Mouse (Mus musculus) adrenal gland, adult 2 months (tissue): ENCODE data around the gene Gtf2ird1. TPM values are rescaled to one million over a fixed set of nuclear protein-coding genes. Genes with fewer than 3 reads are reported as not detected.
A peak's percentile ranks its signal among the peaks of the same experiment; 100 is the strongest.
"Not testable (repeated sequence)": the region's sequence is repeated elsewhere in the genome, so short reads cannot be mapped to it uniquely, and the experiment has no call there.

Source experiments
- DNase-seq: peaks from one replicate; pipeline ENCODE4 v3.0.0; 2021
- long read RNA-seq: library from polyadenylated mRNA; stranded (forward); transcript quantifications from one replicate; pipeline ENCODE4 v2.0.0, GENCODE M21; 2021
- polyA plus RNA-seq: library from polyadenylated mRNA; depleted of rRNA; stranded (reverse); fragments of >200 nt; gene quantifications from 2 replicates; pipeline ENCODE4 v1.2.3, GENCODE M21; 2012; rRNA removed
- total RNA-seq, 2 experiments: library from RNA; stranded (reverse); gene quantifications; 2 replicates each; pipeline ENCODE4 v1.2.3; 2021

The Gtf2ird1 gene
- total RNA-seq (10 to 100 TPM; 51.6 to 66.0 TPM), polyA plus RNA-seq (21.2 and 21.3 TPM in 2 replicates)
- long read RNA-seq, transcript Gtf2ird1-209 (30 exons, 3,524 nt), result major isoform, 5 of 36 reads
- long read RNA-seq, partial matches to known transcripts, result 11 of 36 reads
- long read RNA-seq, other reads (novel, unspliced or antisense), result 18 of 36 reads

DNA sequence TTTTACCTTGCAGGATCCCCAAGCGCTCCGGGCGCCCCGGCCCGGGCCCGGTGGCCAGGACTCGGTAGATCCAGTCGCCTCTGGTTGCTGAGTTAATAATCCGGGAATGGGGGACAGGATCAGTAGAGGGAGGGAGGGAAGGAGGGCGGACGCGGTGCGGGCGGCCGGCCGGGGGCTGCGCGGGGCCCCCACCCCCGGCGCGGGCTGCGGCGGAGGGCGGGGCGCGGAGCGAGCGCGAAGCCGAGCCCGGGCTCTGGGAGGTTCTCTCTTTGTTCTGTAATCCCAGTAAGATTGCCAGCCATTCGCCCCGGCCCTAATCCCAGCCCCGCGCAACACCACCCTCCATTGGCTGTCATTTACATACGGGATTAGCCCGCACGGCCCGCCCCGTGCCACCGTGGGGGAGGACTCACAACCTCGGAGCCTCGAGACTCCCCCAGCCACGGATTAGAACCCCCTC lies at the start of gene Gtf2ird1:
Gene Gtf2ird1, minus strand, starts transcription at position 214 of the 460 bp plus-strand sequence.
- DNase-seq, result peak; percentile 88

- DNase-seq, result no peak
Measured at GRCm38 (mm10) chr5:134505810-134506292, 49.3 kb upstream of the Gtf2ird1 start.

- DNase-seq, result no peak
Measured at GRCm38 (mm10) chr5:134502591-134502990, 46.1 kb upstream of the Gtf2ird1 start.

- DNase-seq, result no peak
Measured at GRCm38 (mm10) chr5:134501453-134501852, 44.9 kb upstream of the Gtf2ird1 start.

DNA sequence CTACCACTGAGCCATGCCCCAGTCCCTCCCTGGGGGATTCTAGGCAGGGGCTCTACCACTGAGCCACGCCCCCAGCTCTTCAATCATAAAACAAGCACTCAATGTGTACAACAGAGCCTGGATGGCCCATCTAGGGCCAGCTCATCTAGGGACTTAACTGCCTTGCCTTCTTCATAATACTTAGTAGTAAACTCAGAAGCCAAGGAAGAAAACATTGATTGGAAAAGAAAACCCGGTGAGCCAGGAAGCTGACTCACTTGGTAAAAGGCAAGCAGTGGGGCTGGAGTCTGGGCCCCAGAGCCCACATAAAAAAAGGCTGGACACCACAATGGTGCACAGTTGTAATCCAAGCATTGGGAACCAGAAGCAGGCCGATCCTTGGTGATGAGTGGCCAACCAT lies 44.2 kb upstream of the Gtf2ird1 start:
- no peak for DNase-seq

- peak; percentile 66 for DNase-seq
Measured at GRCm38 (mm10) chr5:134500062-134500461, 43.5 kb upstream of the Gtf2ird1 start.

DNA sequence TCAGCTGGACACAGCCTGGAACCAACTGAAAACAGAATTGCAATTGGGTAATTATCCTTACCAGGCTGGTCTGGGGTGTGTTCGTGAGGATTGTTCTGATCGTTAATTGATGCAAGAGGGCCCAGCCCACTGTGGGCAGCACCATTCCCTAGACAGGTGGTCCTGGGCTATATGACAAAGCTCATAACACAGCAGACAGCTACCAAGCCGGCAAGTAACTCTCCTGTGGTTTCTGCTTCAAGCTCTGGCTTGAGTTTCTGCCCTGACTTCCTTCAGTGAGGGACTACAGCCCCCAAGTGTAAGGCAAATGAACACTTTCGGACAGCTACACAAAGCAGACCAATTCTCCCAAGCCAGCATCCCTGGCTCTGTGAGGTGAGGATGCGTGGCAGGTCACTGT lies 40.5 kb upstream of the Gtf2ird1 start:
- DNase-seq, result no peak

DNA sequence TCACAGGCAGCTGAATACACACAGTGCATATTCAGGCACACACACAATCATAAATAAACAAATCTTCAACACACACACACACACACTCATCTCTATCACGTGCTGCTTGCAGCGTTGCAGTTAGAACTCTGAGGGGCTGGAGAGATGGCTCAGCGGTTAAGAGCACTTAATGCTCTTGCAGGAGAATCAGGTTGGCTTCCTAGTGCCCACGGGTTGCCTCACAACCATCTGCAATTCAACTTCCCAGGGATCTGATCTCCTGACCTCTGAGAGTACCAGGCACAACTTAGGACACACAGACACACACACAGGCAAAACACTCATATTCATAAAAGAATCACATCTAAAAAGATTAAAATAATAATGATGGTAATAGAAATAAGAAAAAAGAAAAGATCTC lies 39.3 kb upstream of the Gtf2ird1 start:
- DNase-seq, result no peak

- DNase-seq, result peak; percentile 87
Measured at GRCm38 (mm10) chr5:134494142-134494541, 37.6 kb upstream of the Gtf2ird1 start.

DNA sequence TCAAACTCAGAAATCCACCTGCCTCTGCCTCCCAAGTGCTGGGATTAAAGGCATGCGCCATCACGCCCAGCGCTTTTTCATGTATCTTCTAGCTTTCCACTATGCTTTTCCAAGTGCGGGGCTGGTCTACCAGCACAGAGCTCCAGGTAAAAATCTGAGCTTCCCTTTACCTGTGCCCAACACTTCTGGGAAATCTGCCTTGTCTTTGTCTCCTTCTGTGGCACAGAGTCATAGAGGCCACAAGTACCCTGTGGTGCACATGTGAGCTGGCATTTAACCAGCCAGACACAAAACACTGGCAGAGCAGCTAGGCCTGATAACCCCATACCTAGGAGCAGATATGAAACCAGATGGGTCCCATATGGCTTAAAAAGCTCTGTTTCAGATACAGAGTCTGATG lies 36.4 kb upstream of the Gtf2ird1 start:
- no peak for DNase-seq

DNA sequence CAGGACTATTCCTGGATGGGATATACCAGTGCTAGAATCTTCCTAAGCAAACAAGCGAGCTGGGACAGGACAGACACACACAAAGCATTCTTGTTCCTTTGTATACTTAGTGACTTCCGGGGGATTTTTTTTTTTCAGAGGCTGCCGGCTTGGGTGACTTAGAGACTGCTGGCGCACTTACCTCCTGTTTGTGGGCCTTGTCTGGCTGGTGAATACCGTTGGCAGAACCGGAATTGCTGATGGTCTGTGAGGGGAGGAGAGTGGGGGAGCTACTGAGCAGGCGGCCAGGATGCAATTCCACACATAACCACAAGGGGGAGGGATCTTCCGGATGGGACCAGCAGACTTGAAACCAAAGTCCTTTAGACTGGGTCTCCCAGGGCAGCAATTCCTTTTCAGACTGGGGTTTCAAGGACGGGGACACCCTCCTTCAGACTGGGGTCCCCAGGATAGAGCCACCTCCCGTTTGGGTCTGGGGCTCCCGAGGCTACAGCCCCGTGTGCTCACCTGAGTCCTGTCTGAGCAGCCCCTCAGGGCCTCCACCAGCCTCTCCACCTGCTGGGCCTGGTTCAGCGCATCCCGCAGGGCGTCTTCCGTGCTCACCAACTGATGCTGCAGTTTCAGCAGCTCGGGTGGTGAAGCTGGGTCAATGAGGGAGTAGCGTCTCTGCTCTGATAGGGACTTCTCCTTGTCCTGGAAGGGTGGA lies 35.3 kb upstream of the Gtf2ird1 start:
- peak; percentile 81 for DNase-seq

GRCm38 (mm10) chr5:134491206-134491605 lies 34.7 kb upstream of the Gtf2ird1 start:
- DNase-seq, result no peak

DNA sequence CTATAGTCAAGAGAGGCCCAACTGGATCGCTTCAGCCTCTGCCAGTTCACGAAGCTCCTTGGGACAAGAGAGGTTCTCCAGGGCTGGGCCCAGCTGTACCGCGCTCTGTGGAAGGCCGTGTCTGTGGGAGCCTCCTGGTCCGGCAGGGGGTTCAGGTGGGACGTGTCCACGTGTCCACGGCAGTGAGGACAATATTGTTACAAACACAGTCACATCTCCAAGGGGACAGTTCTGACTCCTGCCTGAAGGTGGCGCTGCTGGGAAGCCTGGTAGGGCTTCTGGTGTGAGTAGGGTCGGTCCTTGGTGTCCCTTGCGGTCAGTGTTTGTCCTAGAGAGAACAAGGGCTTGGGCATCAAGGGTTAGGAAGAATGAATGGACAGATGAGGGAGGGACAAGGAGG lies 33.9 kb upstream of the Gtf2ird1 start:
- no peak for DNase-seq

- DNase-seq, result no peak
Measured at GRCm38 (mm10) chr5:134489583-134489982, 33.1 kb upstream of the Gtf2ird1 start.

DNA sequence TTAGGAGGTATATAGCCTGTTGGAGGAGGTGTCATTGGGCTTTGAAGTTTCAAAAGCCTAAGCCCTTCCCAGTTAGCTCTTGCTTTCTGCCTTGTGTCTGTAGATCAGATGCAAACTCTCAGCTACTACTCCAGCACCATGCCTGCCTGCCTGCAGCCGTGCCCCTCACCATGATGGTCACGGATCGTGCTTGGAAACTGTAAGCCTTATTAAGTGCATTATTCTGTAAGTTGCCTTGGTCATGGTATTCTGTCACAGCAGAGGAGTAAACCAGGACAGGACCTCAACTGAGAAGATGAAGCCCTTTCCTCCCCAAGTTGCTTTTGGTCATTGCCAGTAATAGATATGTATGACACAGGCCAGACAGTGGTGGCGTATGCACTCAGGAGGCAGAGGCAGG lies 32.1 kb upstream of the Gtf2ird1 start:
- DNase-seq, result no peak

DNA sequence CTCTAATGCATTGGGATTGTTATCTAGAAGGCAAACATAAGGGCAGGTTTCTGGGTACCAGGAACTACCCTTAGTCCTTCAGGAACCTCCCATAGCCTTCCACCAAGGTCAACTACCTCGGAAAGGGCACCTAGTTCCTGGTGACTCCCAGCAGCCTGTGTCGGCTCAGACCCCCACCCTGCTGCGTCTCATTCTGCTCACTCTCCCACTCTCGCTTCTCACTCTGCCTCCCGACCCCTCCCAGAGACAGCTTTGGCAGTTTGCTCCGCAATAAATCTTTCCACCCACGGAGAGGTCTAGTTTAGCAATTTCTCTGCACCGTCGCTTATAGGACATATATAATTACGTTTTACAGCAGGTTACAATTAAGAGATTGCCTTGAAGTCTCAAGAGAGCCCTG lies 31.5 kb upstream of the Gtf2ird1 start:
- DNase-seq, result no peak

DNA sequence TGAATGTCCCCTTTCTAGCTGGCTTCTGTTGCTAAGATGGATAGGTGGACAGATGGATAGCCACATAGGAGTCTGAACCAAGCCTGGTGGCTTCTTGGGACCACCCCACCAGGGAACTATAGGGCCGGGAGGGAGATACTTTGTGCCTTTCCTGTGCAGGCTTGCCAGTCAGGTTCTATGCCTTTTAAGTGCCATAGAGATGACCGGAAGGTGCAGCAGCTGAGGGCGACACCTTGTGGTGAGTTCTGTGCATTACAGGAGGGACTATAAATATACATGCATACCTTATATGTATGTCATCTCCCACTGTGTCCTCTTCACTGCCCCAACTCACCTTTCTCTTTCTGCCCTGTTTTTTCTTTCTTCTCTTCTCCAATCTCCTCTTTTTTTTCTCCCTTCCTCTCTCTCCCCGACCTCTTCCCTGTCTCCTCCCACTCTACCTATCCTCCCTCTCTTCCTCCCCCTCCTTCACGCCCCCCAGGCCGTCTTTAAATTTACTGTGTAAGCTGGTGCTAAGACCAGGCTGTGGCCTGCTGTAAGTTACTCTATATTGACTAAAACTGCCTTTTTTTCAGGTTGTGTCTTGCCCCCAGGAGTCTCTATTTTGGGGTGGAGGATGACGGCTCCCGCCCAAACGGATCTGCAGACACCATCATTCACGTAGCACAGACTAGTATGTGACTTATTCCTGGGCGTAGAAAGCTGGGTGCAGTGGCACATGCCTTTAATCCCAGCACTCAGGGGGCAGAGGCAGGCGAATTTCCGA lies 29.6 kb upstream of the Gtf2ird1 start:
- DNase-seq, result peak; percentile 23

- no peak for DNase-seq
Measured at GRCm38 (mm10) chr5:134485183-134485730, 28.7 kb upstream of the Gtf2ird1 start.

- no peak for DNase-seq
Measured at GRCm38 (mm10) chr5:134483291-134483690, 26.8 kb upstream of the Gtf2ird1 start.

DNA sequence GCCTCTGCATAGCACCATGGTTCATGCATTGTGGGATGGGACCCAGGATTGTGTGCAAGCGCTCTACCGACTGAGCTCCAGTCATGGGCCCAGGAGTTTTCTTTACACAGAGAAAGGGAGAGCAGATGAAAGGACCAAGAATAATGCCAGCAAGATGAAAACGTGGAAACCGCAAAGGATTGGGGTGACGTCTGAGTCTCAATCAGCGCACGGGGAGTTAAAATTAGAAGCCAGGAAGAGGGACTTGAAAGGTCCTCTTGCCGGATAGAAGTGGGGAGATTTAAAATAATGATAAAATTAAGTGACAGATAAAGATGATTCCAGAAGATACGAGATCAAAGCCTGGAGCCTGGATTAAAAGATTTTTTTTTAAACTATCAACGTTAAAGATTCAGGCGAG lies 25.8 kb upstream of the Gtf2ird1 start:
- no peak for DNase-seq

- not testable (repeated sequence) for DNase-seq
Measured at GRCm38 (mm10) chr5:134478886-134479285, 22.4 kb upstream of the Gtf2ird1 start.

DNA sequence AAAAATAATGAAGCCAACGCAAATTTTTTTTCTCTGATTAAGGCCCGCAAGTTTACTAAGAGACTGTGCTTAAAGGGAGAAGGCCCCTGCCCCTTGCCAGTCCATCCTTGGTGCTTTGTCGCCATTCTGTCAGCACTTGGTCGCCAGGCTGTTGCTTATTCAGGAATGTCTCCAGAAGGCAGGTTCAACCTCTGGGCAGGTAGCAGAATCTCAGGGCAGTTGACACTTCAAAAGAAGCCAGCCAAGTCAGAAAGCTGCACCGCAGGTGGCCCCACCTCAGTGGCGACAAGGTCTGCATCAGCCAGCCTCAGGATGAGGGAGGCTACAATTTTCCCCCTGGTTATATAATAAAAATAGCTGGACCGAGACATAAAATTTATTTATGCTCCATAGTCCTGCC lies 19.2 kb upstream of the Gtf2ird1 start:
- not testable (repeated sequence) for DNase-seq
